Mouse (Mus musculus): ENCODE measurements around the gene Hapln4. TPM values are rescaled to one million over a fixed set of nuclear protein-coding genes. Genes with fewer than 3 reads are reported as not detected.
A peak's percentile ranks its signal among the peaks of the same experiment; 100 is the strongest.

Hapln4 gene
- polyA plus RNA-seq, 1 experiment from 2014 or later, result 0.11 TPM

- 59% methylated on average over 9 of the region's 9 CpGs for WGBS
- Histone ChIP-seq H3K36me3 (ENCODE audit: control insufficient read depth, insufficient read depth, low read length) (no peaks in the 10 kb centered on the region), H3K4me3 (ENCODE audit: low read length) (no peak overlapping the region), H3K27ac (ENCODE audit: low read length) (no peak overlapping the region), H3K4me2 (ENCODE audit: low read depth, low read length) (no peak overlapping the region), H3K9me3 (ENCODE audit: control insufficient read depth, low read length) (no peaks in the 10 kb centered on the region), H3K4me1 (ENCODE audit: control insufficient read depth, insufficient read depth, low read length) (peaks cover 7% of the 10 kb centered on the region), H3K27me3 (replicated peaks; ENCODE audit: control insufficient read depth, insufficient read depth, low read length) (peaks cover 65% of the 10 kb centered on the region), H3K9ac (ENCODE audit: low read depth, low read length) (no peak overlapping the region)
- ATAC-seq, result no peak
These were observed 6.2 kb downstream of the Hapln4 start for GRCm38 (mm10) chr8:70089296-70089960.

- 58% methylated on average over 8 of the region's 8 CpGs for WGBS
- H3K4me1 ChIP-seq (ENCODE audit: control insufficient read depth, insufficient read depth, low read length), result peaks cover 4% of the 10 kb centered on the region; the same call in 1 of the 2 replicates
- no peak for ATAC-seq
These were observed 9.5 kb downstream of the Hapln4 start for GRCm38 (mm10) chr8:70092786-70093185.

GRCm38 (mm10) chr8:70099276-70099675, 16.0 kb downstream of the Hapln4 start:
- Histone ChIP-seq H3K9me3 (ENCODE audit: control insufficient read depth, low read length) (no peaks in the 10 kb centered on the region), H3K4me1 (ENCODE audit: control insufficient read depth, insufficient read depth, low read length) (no peaks in the 10 kb centered on the region), H3K27ac (ENCODE audit: low read length) (no peak overlapping the region), H3K9ac (ENCODE audit: low read depth, low read length) (no peak overlapping the region), H3K4me2 (ENCODE audit: low read depth, low read length) (no peak overlapping the region), H3K36me3 (ENCODE audit: control insufficient read depth, insufficient read depth, low read length) (no peaks in the 10 kb centered on the region), H3K4me3 (ENCODE audit: low read length) (no peak overlapping the region), H3K27me3 (replicated peaks; ENCODE audit: control insufficient read depth, insufficient read depth, low read length) (no peaks in the 10 kb centered on the region)
- no peak for ATAC-seq
- 68% methylated on average over 8 of the region's 8 CpGs for WGBS

More at GRCm38 (mm10) chr8:70092786-70093185, 9.5 kb downstream of the Hapln4 start:
- H3K4me3 ChIP-seq (ENCODE audit: low read length), result no peak overlapping the region
- H3K9ac ChIP-seq (ENCODE audit: low read depth, low read length), result no peak overlapping the region
- peaks cover 31% of the 10 kb centered on the region for H3K27me3 ChIP-seq (replicated peaks; ENCODE audit: control insufficient read depth, insufficient read depth, low read length)
- no peak overlapping the region for H3K4me2 ChIP-seq (ENCODE audit: low read depth, low read length)
- H3K9me3 ChIP-seq (ENCODE audit: control insufficient read depth, low read length), result no peaks in the 10 kb centered on the region
- H3K27ac ChIP-seq (ENCODE audit: low read length), result no peak overlapping the region
- H3K36me3 ChIP-seq (ENCODE audit: control insufficient read depth, insufficient read depth, low read length), result no peaks in the 10 kb centered on the region

GRCm38 (mm10) chr8:70100241-70100640, 17.0 kb downstream of the Hapln4 start:
- H3K27me3 ChIP-seq (replicated peaks; ENCODE audit: control insufficient read depth, insufficient read depth, low read length), result no peaks in the 10 kb centered on the region
- no peaks in the 10 kb centered on the region for H3K9me3 ChIP-seq (ENCODE audit: control insufficient read depth, low read length)
- no peak for ATAC-seq
- no peak overlapping the region for H3K4me3 ChIP-seq (ENCODE audit: low read length)
- 80% methylated on average over 8 of the region's 8 CpGs for WGBS
- H3K4me1 ChIP-seq (ENCODE audit: control insufficient read depth, insufficient read depth, low read length), result no peaks in the 10 kb centered on the region
- H3K4me2 ChIP-seq (ENCODE audit: low read depth, low read length), result no peak overlapping the region
- H3K27ac ChIP-seq (ENCODE audit: low read length), result no peak overlapping the region
- no peak overlapping the region for H3K9ac ChIP-seq (ENCODE audit: low read depth, low read length)
- no peaks in the 10 kb centered on the region for H3K36me3 ChIP-seq (ENCODE audit: control insufficient read depth, insufficient read depth, low read length)

- no peaks in the 10 kb centered on the region; the same call in 1 of the 2 replicates for H3K27me3 ChIP-seq (replicated peaks; ENCODE audit: control insufficient read depth, insufficient read depth, low read length)
- ATAC-seq, result peak; percentile 46; the same call in 1 of the 2 replicates
- no peak overlapping the region for H3K4me3 ChIP-seq (ENCODE audit: low read length)
- H3K9me3 ChIP-seq (ENCODE audit: control insufficient read depth, low read length), result no peaks in the 10 kb centered on the region
- 14% methylated on average over 6 of the region's 6 CpGs for WGBS
- H3K4me2 ChIP-seq (ENCODE audit: low read depth, low read length), result no peak overlapping the region
- no peaks in the 10 kb centered on the region for H3K36me3 ChIP-seq (ENCODE audit: control insufficient read depth, insufficient read depth, low read length)
- no peak overlapping the region for H3K27ac ChIP-seq (ENCODE audit: low read length)
- H3K4me1 ChIP-seq (ENCODE audit: control insufficient read depth, insufficient read depth, low read length), result no peaks in the 10 kb centered on the region
- H3K9ac ChIP-seq (ENCODE audit: low read depth, low read length), result no peak overlapping the region
These were observed 21.2 kb downstream of the Hapln4 start for GRCm38 (mm10) chr8:70104506-70104905.

- H3K4me1 ChIP-seq (ENCODE audit: control insufficient read depth, insufficient read depth, low read length), result no peaks in the 10 kb centered on the region
- no peak for ATAC-seq
- no peaks in the 10 kb centered on the region; the same call in 1 of the 2 replicates for H3K27me3 ChIP-seq (replicated peaks; ENCODE audit: control insufficient read depth, insufficient read depth, low read length)
- H3K9ac ChIP-seq (ENCODE audit: low read depth, low read length), result no peak overlapping the region
- no peak overlapping the region for H3K27ac ChIP-seq (ENCODE audit: low read length)
- WGBS, result 75% methylated on average over 7 of the region's 7 CpGs
- H3K4me3 ChIP-seq (ENCODE audit: low read length), result no peak overlapping the region
- H3K9me3 ChIP-seq (ENCODE audit: control insufficient read depth, low read length), result no peaks in the 10 kb centered on the region
- no peaks in the 10 kb centered on the region for H3K36me3 ChIP-seq (ENCODE audit: control insufficient read depth, insufficient read depth, low read length)
- no peak overlapping the region for H3K4me2 ChIP-seq (ENCODE audit: low read depth, low read length)
These were observed 21.7 kb downstream of the Hapln4 start for GRCm38 (mm10) chr8:70104922-70105321.

GRCm38 (mm10) chr8:70110451-70110850, 27.2 kb downstream of the Hapln4 start:
- Histone ChIP-seq H3K27ac (ENCODE audit: low read length) (no peak overlapping the region), H3K9me3 (ENCODE audit: control insufficient read depth, low read length) (no peaks in the 10 kb centered on the region), H3K4me3 (ENCODE audit: low read length) (no peak overlapping the region), H3K4me2 (ENCODE audit: low read depth, low read length) (no peak overlapping the region), H3K36me3 (ENCODE audit: control insufficient read depth, insufficient read depth, low read length) (no peaks in the 10 kb centered on the region), H3K4me1 (ENCODE audit: control insufficient read depth, insufficient read depth, low read length) (no peaks in the 10 kb centered on the region), H3K27me3 (replicated peaks; ENCODE audit: control insufficient read depth, insufficient read depth, low read length) (peaks cover 47% of the 10 kb centered on the region), H3K9ac (ENCODE audit: low read depth, low read length) (no peak overlapping the region)
- no peak for ATAC-seq
- WGBS, result 89% methylated on average over 2 of the region's 2 CpGs

GRCm38 (mm10) chr8:70111192-70111795, 28.0 kb downstream of the Hapln4 start:
- H3K9me3 ChIP-seq (ENCODE audit: control insufficient read depth, low read length), result no peaks in the 10 kb centered on the region
- no peaks in the 10 kb centered on the region for H3K4me1 ChIP-seq (ENCODE audit: control insufficient read depth, insufficient read depth, low read length)
- H3K36me3 ChIP-seq (ENCODE audit: control insufficient read depth, insufficient read depth, low read length), result no peaks in the 10 kb centered on the region
- no peak for ATAC-seq
- H3K27me3 ChIP-seq (replicated peaks; ENCODE audit: control insufficient read depth, insufficient read depth, low read length), result peaks cover 47% of the 10 kb centered on the region
- 45% methylated on average over 23 of the region's 23 CpGs for WGBS
- H3K9ac ChIP-seq (ENCODE audit: low read depth, low read length), result no peak overlapping the region
- no peak overlapping the region for H3K4me3 ChIP-seq (ENCODE audit: low read length)
- no peak overlapping the region for H3K27ac ChIP-seq (ENCODE audit: low read length)
- H3K4me2 ChIP-seq (ENCODE audit: low read depth, low read length), result no peak overlapping the region

- Histone ChIP-seq H3K4me1 (ENCODE audit: control insufficient read depth, insufficient read depth, low read length) (no peaks in the 10 kb centered on the region), H3K9ac (ENCODE audit: low read depth, low read length) (no peak overlapping the region), H3K9me3 (ENCODE audit: control insufficient read depth, low read length) (no peaks in the 10 kb centered on the region), H3K27me3 (replicated peaks; ENCODE audit: control insufficient read depth, insufficient read depth, low read length) (peaks cover 52% of the 10 kb centered on the region), H3K36me3 (ENCODE audit: control insufficient read depth, insufficient read depth, low read length) (no peaks in the 10 kb centered on the region), H3K4me3 (ENCODE audit: low read length) (no peak overlapping the region), H3K4me2 (ENCODE audit: low read depth, low read length) (no peak overlapping the region), H3K27ac (ENCODE audit: low read length) (no peak overlapping the region)
- no peak for ATAC-seq
- 7% methylated on average over 43 of the region's 43 CpGs for WGBS
These were observed 29.3 kb downstream of the Hapln4 start for GRCm38 (mm10) chr8:70112401-70113016.
